Mouse (Mus musculus): ENCODE data around the gene Fate1. TPM values are rescaled to one million over a fixed set of nuclear protein-coding genes. Genes with fewer than 3 reads are reported as not detected.

Gene Fate1
- polyA plus RNA-seq, 1 experiment: not detected

DNA sequence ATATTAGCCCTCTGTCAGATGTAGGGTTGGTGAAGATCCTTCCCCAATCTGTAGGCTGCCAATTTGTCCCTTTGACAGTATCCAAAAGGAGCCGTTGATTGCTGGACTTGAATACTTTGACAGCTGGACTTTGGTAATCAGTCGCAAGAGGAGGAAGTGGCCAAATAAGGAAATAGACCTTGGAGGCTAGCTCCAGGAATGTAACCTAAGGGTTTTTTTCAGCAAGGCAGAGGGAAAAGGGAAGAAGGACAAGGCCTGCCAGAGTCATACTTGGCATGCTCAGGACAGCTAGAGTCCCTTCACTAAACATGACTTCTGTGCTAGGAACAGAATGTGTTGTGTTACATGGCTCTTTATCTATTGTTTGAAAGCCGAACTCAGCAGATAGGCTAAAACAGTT lies 7.7 kb downstream of the Fate1 start:
- no peak overlapping the region for H3K4me3 ChIP-seq (ENCODE audit: insufficient read depth, low read depth, low read length)
- 72% methylated on average over 3 of the region's 3 CpGs for WGBS
- no peak for TF ChIP-seq POLR2A (IDR thresholded peaks at IDR 0.05; ENCODE audit: insufficient read depth, low read depth, low read length)
- no peak for TF ChIP-seq CTCF (IDR thresholded peaks at IDR 0.05; ENCODE audit: insufficient read depth, low read depth, low read length)
- no peak overlapping the region for H3K27ac ChIP-seq (ENCODE audit: insufficient read depth, low read depth, low read length)
- H3K4me1 ChIP-seq (ENCODE audit: control insufficient read depth, insufficient read depth, low read length): no peaks in the 10 kb centered on the region

DNA sequence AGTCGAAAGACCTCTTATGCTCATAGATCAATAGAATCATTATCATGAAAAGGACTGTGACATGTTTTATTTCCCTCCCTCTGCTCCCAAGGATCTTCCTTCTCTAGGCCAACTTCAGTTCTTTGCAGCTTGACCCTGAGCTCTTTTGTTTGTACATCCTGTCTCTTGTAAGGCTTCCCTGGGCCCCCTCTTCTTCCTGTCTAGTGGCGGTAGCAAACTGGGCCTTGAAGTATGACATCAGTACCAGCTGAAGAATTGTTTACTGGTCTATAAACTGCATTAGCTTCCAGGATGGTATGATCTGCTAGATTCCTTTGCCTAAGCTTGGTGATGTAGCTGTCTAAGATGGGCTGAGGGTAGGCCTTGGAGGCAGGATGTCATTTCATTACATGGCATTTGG lies 8.5 kb downstream of the Fate1 start:
- WGBS: 85% methylated on average over 2 of the region's 2 CpGs
- no peak overlapping the region for H3K4me3 ChIP-seq (ENCODE audit: insufficient read depth, low read depth, low read length)
- no peaks in the 10 kb centered on the region for H3K4me1 ChIP-seq (ENCODE audit: control insufficient read depth, insufficient read depth, low read length)

DNA sequence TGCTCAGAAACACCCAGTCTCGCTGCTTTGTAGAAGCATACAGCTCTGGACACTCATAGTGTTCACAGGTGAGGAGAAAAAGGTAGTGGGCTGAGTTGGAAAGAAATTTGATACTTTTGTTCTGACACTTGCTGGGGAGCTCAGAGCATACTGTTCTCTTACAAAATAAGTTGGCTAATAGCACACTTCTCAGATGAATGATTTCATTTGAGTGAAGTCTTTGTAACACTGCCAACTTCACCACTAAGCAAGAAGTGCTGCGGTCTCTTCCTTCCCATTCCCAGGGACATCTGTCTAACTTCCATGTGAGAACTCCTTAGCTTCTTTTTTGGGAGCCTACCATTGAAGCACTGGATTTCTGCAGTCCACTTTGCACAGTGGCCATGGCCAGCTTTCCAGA lies 10.4 kb downstream of the Fate1 start:
- 69% methylated on average over 2 of the region's 2 CpGs for WGBS
- no peaks in the 10 kb centered on the region for H3K4me1 ChIP-seq (ENCODE audit: control insufficient read depth, insufficient read depth, low read length)
- H3K4me3 ChIP-seq (ENCODE audit: insufficient read depth, low read depth, low read length): no peak overlapping the region

More for the DNA sequence above, 8.5 kb downstream of the Fate1 start:
- no peak overlapping the region for H3K27ac ChIP-seq (ENCODE audit: insufficient read depth, low read depth, low read length)
- no peak for TF ChIP-seq POLR2A (IDR thresholded peaks at IDR 0.05; ENCODE audit: insufficient read depth, low read depth, low read length)
- TF ChIP-seq CTCF (IDR thresholded peaks at IDR 0.05; ENCODE audit: insufficient read depth, low read depth, low read length): no peak

GRCm38 (mm10) chrX:71983775-71984174 lies 11.0 kb downstream of the Fate1 start:
- WGBS: 90% methylated on average over 1 of the region's 1 CpGs
- no peak overlapping the region for H3K27ac ChIP-seq (ENCODE audit: insufficient read depth, low read depth, low read length)
- H3K4me3 ChIP-seq (ENCODE audit: insufficient read depth, low read depth, low read length): no peak overlapping the region
- no peak for TF ChIP-seq POLR2A (IDR thresholded peaks at IDR 0.05; ENCODE audit: insufficient read depth, low read depth, low read length)
- no peak for TF ChIP-seq CTCF (IDR thresholded peaks at IDR 0.05; ENCODE audit: insufficient read depth, low read depth, low read length)
- H3K4me1 ChIP-seq (ENCODE audit: control insufficient read depth, insufficient read depth, low read length): no peaks in the 10 kb centered on the region

More for the DNA sequence above, 10.4 kb downstream of the Fate1 start:
- TF ChIP-seq CTCF (IDR thresholded peaks at IDR 0.05; ENCODE audit: insufficient read depth, low read depth, low read length) (no peak), POLR2A (IDR thresholded peaks at IDR 0.05; ENCODE audit: insufficient read depth, low read depth, low read length) (no peak)
- no peak overlapping the region for H3K27ac ChIP-seq (ENCODE audit: insufficient read depth, low read depth, low read length)

GRCm38 (mm10) chrX:71991549-71991948 lies 18.8 kb downstream of the Fate1 start, which contains the start of gene Cnga2:
TSS of gene Cnga2 (plus strand) at chrX:71991849.
- WGBS: 74% methylated on average over 3 of the region's 3 CpGs
- Histone ChIP-seq H3K4me1 (ENCODE audit: control insufficient read depth, insufficient read depth, low read length) (no peaks in the 10 kb centered on the region), H3K27ac (ENCODE audit: insufficient read depth, low read depth, low read length) (no peak within 1 kb of the TSS), H3K4me3 (ENCODE audit: insufficient read depth, low read depth, low read length) (no peak within 1 kb of the TSS)
- no peak for TF ChIP-seq POLR2A (IDR thresholded peaks at IDR 0.05; ENCODE audit: insufficient read depth, low read depth, low read length)
- no peak for TF ChIP-seq CTCF (IDR thresholded peaks at IDR 0.05; ENCODE audit: insufficient read depth, low read depth, low read length)

- H3K4me3 ChIP-seq (ENCODE audit: insufficient read depth, low read depth, low read length): no peak overlapping the region
- 70% methylated on average over 1 of the region's 1 CpGs for WGBS
- H3K27ac ChIP-seq (ENCODE audit: insufficient read depth, low read depth, low read length): no peak overlapping the region
- no peak for TF ChIP-seq POLR2A (IDR thresholded peaks at IDR 0.05; ENCODE audit: insufficient read depth, low read depth, low read length)
- TF ChIP-seq CTCF (IDR thresholded peaks at IDR 0.05; ENCODE audit: insufficient read depth, low read depth, low read length): no peak
- H3K4me1 ChIP-seq (ENCODE audit: control insufficient read depth, insufficient read depth, low read length): no peaks in the 10 kb centered on the region
Observed at GRCm38 (mm10) chrX:71995972-71996371, 23.2 kb downstream of the Fate1 start.

DNA sequence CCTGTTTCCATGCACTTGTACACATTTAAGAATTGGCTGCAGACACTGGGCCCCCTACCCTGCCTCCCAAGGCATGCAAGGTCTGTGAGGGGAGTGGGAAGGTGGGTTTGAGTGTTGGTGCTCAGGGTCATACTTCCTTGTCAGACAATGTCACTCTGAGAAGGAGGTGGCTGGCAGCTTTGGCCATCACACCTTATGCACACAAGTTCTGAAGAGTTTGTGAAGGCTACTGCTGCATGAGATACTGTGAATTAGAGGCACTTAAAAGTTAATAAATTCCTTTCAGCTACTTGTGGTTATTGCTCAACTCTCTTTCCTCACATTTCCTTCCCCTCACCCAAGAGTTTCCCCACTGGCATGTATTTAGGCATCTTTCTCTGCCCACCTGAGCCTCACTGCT lies 37.1 kb downstream of the Fate1 start:
- TF ChIP-seq CTCF (IDR thresholded peaks at IDR 0.05; ENCODE audit: insufficient read depth, low read depth, low read length): no peak
- TF ChIP-seq POLR2A (IDR thresholded peaks at IDR 0.05; ENCODE audit: insufficient read depth, low read depth, low read length): no peak
- Histone ChIP-seq H3K4me1 (ENCODE audit: control insufficient read depth, insufficient read depth, low read length) (no peaks in the 10 kb centered on the region), H3K27ac (ENCODE audit: insufficient read depth, low read depth, low read length) (no peak overlapping the region), H3K4me3 (ENCODE audit: insufficient read depth, low read depth, low read length) (no peak overlapping the region)

- TF ChIP-seq POLR2A (IDR thresholded peaks at IDR 0.05; ENCODE audit: insufficient read depth, low read depth, low read length) (no peak), CTCF (IDR thresholded peaks at IDR 0.05; ENCODE audit: insufficient read depth, low read depth, low read length) (no peak)
- H3K27ac ChIP-seq (ENCODE audit: insufficient read depth, low read depth, low read length): no peak overlapping the region
- H3K4me3 ChIP-seq (ENCODE audit: insufficient read depth, low read depth, low read length): no peak overlapping the region
- H3K4me1 ChIP-seq (ENCODE audit: control insufficient read depth, insufficient read depth, low read length): no peaks in the 10 kb centered on the region
- WGBS: 39% methylated on average over 9 of the region's 9 CpGs
Observed at GRCm38 (mm10) chrX:72012236-72012635, 39.5 kb downstream of the Fate1 start.

DNA sequence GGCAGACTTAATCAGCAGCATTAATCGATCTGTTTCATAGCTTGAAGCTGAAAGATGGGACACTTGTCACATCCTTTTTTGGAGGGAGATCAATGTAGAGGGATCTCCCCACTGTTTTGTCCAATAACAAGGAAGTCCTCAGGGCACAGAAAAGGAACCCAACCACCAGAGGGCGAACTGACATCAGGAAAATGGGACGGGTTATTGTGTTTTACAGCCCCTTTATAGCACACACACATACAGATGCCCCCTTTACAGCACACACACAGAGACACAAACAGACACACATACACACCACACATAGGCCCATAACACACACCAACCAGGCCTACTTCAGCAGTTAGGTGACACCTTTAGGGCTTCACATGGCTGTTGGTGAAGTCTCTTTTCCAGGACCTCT lies 40.0 kb downstream of the Fate1 start:
- Histone ChIP-seq H3K27ac (ENCODE audit: insufficient read depth, low read depth, low read length) (no peak overlapping the region), H3K4me3 (ENCODE audit: insufficient read depth, low read depth, low read length) (no peak overlapping the region), H3K4me1 (ENCODE audit: control insufficient read depth, insufficient read depth, low read length) (no peaks in the 10 kb centered on the region)
- TF ChIP-seq POLR2A (IDR thresholded peaks at IDR 0.05; ENCODE audit: insufficient read depth, low read depth, low read length) (no peak), CTCF (IDR thresholded peaks at IDR 0.05; ENCODE audit: insufficient read depth, low read depth, low read length) (no peak)
- WGBS: 30% methylated on average over 3 of the region's 3 CpGs

GRCm38 (mm10) chrX:72022241-72022640 lies 49.5 kb downstream of the Fate1 start:
- H3K4me3 ChIP-seq (ENCODE audit: insufficient read depth, low read depth, low read length): no peak overlapping the region
- no peaks in the 10 kb centered on the region for H3K4me1 ChIP-seq (ENCODE audit: control insufficient read depth, insufficient read depth, low read length)
- WGBS: 93% methylated on average over 1 of the region's 1 CpGs
- no peak for TF ChIP-seq POLR2A (IDR thresholded peaks at IDR 0.05; ENCODE audit: insufficient read depth, low read depth, low read length)
- TF ChIP-seq CTCF (IDR thresholded peaks at IDR 0.05; ENCODE audit: insufficient read depth, low read depth, low read length): no peak
- no peak overlapping the region for H3K27ac ChIP-seq (ENCODE audit: insufficient read depth, low read depth, low read length)

All from olfactory bulb, adult 2 months (tissue).